Mouse (Mus musculus) activated CD4-positive, CD25-positive, alpha-beta regulatory T cell, adult 4 months (primary cell): Measurements from ENCODE around the gene Vmn2r2. TPM values are rescaled to one million over a fixed set of nuclear protein-coding genes. Genes with fewer than 3 reads are reported as not detected.

Source experiments
- ATAC-seq: one replicate; pipeline ENCODE4 v1.8.0; 2017
- polyA plus RNA-seq, 2 experiments: library from polyadenylated mRNA; unstranded; fragments of 100-300 nt; shearing (Covaris generic); gene quantifications; one replicate each; pipeline ENCODE4 v1.2.1; 2017

Gene Vmn2r2
- polyA plus RNA-seq: under 1 TPM in 1 of 2 experiments, not detected in 1; 0.17 TPM

DNA sequence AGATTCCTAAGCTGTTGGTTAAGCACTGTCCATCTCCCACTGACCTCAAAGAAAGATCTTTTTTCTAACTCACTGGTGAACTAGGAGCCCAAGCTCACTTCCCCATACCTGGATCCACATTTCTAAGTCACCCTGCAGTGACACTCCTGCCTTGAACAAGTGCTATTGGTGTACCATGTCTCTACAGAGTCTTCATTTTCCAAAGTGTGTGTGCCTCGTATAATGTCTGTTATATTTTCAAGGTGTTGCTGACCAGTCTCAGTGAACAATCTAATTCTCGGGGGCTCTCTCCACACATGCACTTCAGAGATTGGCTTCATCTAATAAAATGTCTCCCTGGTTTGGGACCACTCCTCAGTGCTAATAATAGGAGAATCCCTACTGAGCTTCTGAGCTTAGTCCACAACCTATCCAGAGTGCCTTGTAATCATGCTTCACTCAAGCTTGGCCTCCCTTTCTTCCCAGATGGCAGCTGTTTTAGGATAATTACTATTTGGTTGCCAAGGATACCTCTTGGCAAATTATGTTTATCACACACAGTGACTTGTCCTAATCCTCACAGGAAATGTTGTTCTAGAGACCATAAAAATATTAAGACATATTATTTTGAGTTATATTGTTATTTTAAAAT is at the start of gene Vmn2r2:
Gene Vmn2r2 (minus strand): TSS at position 51 of the 631 bp plus-strand sequence.
- no peak for ATAC-seq

DNA sequence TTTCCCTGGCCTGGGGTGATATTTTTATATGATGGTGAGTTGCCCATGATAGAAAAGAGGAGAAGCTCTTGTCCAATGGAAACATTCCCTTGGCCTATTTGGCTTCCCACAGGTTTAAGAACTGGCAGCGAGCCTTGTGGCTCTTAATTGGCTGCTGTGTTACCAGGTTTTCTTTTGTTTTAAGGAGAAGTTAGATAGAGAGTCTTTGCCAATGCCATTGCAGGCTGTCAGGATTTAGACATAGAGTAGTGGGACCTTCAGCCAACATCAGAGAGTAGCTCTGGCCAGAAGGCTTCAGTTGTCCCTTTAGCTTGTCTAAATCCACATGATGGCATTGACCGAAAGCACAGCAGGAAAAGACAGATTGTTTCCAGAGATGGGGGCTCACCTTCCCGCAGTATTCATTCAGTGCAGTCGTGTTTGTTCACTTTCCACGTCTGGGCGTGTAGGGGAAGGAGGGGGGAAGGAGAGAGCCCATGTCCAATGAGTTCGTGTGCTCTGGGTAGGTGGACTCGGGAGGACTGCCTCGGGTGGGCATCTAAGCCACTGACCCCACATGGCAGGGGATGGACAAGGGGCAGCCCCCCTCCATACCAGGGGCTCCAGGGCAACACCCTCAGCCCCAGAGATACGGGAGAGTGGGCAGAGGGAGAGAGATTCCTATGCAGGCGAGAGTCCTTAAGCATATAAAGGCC is 28.2 kb downstream of the Vmn2r2 start:
- no peak for ATAC-seq

DNA sequence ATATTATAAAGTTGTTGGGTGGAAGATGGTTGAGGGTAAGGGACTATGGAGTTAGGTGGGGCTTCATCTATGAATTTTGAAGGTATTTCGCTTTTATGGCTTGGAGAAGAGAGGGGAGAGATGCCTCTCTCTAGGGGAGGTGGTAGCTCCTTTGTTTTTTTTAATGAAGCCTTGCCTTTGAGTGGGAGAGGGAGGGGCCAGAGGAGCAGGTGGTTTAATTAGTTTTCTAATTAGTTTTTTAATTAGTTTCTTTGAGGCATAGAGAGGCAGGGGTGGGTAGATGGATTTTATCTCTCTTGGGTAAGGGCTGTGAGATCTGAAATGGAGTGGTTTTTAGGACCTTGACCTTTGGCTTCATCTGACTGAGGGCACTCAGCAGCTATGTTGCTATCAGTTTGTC is 29.0 kb downstream of the Vmn2r2 start:
- ATAC-seq: no peak

DNA sequence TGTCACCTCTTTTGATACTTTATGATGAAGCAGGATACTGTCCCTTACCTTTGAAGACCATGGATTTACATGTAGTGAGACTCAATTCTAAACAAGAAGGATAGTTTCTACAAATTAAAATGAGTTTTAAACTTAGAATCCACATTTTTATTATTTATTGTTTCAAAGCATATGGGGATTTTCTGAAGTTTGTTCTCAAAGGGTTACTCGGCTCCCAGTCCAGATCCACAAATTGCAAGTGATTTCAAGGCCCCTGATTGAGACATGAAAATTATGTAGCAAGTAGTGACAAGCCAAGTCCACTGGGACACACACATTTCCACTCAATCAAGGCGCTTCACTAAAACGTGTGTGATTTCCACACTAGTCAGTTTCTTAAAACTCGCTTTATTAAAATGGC is 60.5 kb downstream of the Vmn2r2 start, which contains the start of gene Vmn2r1:
Gene Vmn2r1 (plus strand): TSS at position 301 of the 400 bp plus-strand sequence.
- no peak for ATAC-seq

Other genes starting within 250 kb of the Vmn2r2 start
- not detected for gene Plch1, start 242.5 kb downstream of the Vmn2r2 start, polyA plus RNA-seq
- 10 to 100 TPM in 1 of 2 experiments, 1 to 10 TPM in 1; 7.8 to 12.5 TPM for gene E130311K13Rik, start 212.5 kb downstream of the Vmn2r2 start, polyA plus RNA-seq
- gene Slc33a1, start 177.2 kb downstream of the Vmn2r2 start, polyA plus RNA-seq: 10 to 100 TPM in 1 of 2 experiments, 1 to 10 TPM in 1; 9.9 to 10.7 TPM
- gene Gmps, start 165.8 kb downstream of the Vmn2r2 start, polyA plus RNA-seq: 10 to 100 TPM; 33.6 to 36.6 TPM
- gene Vmn2r1, start 60.4 kb downstream of the Vmn2r2 start, polyA plus RNA-seq: not detected
- gene Vmn2r3, start 147.8 kb upstream of the Vmn2r2 start, polyA plus RNA-seq: under 1 TPM in 1 of 2 experiments, not detected in 1; 0.08 TPM